Mouse (Mus musculus): ENCODE data around the gene Gm3095.
"Not testable (repeated sequence)": the region's sequence is repeated elsewhere in the genome, so short reads cannot be mapped to it uniquely, and the experiment has no call there.

The Gm3095 gene

GRCm38 (mm10) chr14:3963247-3963646, at the start of gene Gm3095:
Gene Gm3095, plus strand, starts transcription at chr14:3963547.
- DNase-seq = not testable (repeated sequence)

GRCm38 (mm10) chr14:3931456-3931855, 31.9 kb upstream of the Gm3095 start, which contains the start of gene Gm3029:
Gene Gm3029, plus strand, starts transcription at chr14:3931756.
- not testable (repeated sequence) for DNase-seq

- DNase-seq = not testable (repeated sequence)
Observed at GRCm38 (mm10) chr14:3998094-3998493, 34.7 kb downstream of the Gm3095 start, which contains the start of gene Gm3099. Gene Gm3099, plus strand, starts transcription at chr14:3998394.
